Mouse (Mus musculus): ENCODE results near the gene Fsd1. TPM values are rescaled to one million over a fixed set of nuclear protein-coding genes. Genes with fewer than 3 reads are reported as not detected.

The Fsd1 gene
- polyA plus RNA-seq, 1 experiment from 2014 or later = 42.4 TPM

- Histone ChIP-seq H3K4me2 (no peak overlapping the region), H3K4me3 (replicated peaks) (no peak overlapping the region), H3K27me3 (peaks cover 41% of the 10 kb centered on the region), H3K4me1 (replicated peaks) (peaks cover 19% of the 10 kb centered on the region), H3K27ac (no peak overlapping the region), H3K9ac (replicated peaks) (no peak overlapping the region), H3K36me3 (no peaks in the 10 kb centered on the region), H3K9me3 (no peaks in the 10 kb centered on the region)
- 32% methylated on average over 16 of the region's 16 CpGs for WGBS
- ATAC-seq (ENCODE audit: insufficient number of reproducible peaks, insufficient read depth, low FRiP score, low TSS enrichment, low read depth) = no peak
Observed at GRCm38 (mm10) chr17:55954229-55954628, 32.1 kb upstream of the Fsd1 start.

- Histone ChIP-seq H3K36me3 (peaks cover 5% of the 10 kb centered on the region; the same call in 1 of the 2 replicates), H3K9ac (replicated peaks) (peak overlapping the region; percentile 51), H3K9me3 (no peaks in the 10 kb centered on the region), H3K4me3 (replicated peaks) (peak overlapping the region; percentile 51), H3K27ac (no peak overlapping the region), H3K27me3 (peaks cover 32% of the 10 kb centered on the region), H3K4me2 (peak overlapping the region; percentile 79), H3K4me1 (replicated peaks) (peaks cover 24% of the 10 kb centered on the region)
- 1% methylated on average over 26 of the region's 26 CpGs for WGBS
- ATAC-seq (ENCODE audit: insufficient number of reproducible peaks, insufficient read depth, low FRiP score, low TSS enrichment, low read depth) = no peak
Observed at GRCm38 (mm10) chr17:55956129-55956528, 30.2 kb upstream of the Fsd1 start.

DNA sequence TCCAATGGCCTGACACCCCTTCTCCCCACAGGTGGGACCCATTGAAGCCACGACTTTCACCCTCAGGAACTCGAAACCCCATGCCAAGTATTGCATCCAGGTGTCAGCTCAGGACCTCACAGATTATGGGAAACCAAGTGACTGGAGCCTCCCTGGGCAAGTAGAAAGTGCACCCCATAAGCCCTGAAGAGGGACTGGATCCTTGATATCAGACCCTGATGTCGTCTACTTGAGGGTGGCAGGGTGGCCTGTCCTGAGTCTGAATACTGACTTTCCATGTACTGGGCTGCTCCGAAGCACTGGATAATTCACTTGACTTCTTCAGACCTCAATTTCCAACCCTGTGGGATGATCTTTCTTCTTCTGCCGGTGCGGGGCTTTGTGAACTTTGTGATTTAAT lies 29.7 kb upstream of the Fsd1 start:
- no peak overlapping the region for H3K9ac ChIP-seq (replicated peaks)
- peak overlapping the region; percentile 51 for H3K4me3 ChIP-seq (replicated peaks)
- ATAC-seq (ENCODE audit: insufficient number of reproducible peaks, insufficient read depth, low FRiP score, low TSS enrichment, low read depth) = no peak
- H3K27ac ChIP-seq = no peak overlapping the region
- 33% methylated on average over 6 of the region's 6 CpGs for WGBS
- peaks cover 24% of the 10 kb centered on the region for H3K4me1 ChIP-seq (replicated peaks)
- peaks cover 27% of the 10 kb centered on the region for H3K27me3 ChIP-seq
- peak overlapping the region; percentile 79 for H3K4me2 ChIP-seq
- no peaks in the 10 kb centered on the region for H3K9me3 ChIP-seq
- H3K36me3 ChIP-seq = peaks cover 10% of the 10 kb centered on the region; the same call in 1 of the 2 replicates

DNA sequence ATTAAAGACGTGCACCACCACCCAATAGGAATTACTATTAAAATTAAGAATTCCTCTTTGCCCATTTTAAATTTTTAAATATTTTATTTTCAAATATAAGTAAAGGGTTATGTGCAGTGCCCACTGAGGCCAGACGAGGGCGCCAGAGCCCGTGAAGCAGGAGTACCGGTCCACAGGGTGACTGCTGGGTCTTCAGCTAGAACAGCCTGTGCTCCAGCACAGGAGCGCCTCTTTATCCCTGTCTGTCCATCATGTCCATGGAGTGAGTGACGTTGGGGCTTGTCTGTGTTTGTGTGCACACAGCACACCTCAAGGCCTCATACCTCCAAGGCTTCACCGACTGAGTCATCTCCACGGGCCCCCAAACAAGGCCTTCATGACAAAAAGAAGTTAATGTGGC lies 29.1 kb upstream of the Fsd1 start:
- Histone ChIP-seq H3K36me3 (peaks cover 15% of the 10 kb centered on the region), H3K27ac (no peak overlapping the region), H3K4me2 (peak overlapping the region; percentile 4; the same call in 1 of the 2 replicates), H3K9me3 (no peaks in the 10 kb centered on the region), H3K9ac (replicated peaks) (no peak overlapping the region), H3K27me3 (peaks cover 26% of the 10 kb centered on the region), H3K4me1 (replicated peaks) (peaks cover 24% of the 10 kb centered on the region), H3K4me3 (replicated peaks) (no peak overlapping the region)
- WGBS = 15% methylated on average over 9 of the region's 9 CpGs
- ATAC-seq (ENCODE audit: insufficient number of reproducible peaks, insufficient read depth, low FRiP score, low TSS enrichment, low read depth) = no peak; the same call in 1 of the 2 replicates

DNA sequence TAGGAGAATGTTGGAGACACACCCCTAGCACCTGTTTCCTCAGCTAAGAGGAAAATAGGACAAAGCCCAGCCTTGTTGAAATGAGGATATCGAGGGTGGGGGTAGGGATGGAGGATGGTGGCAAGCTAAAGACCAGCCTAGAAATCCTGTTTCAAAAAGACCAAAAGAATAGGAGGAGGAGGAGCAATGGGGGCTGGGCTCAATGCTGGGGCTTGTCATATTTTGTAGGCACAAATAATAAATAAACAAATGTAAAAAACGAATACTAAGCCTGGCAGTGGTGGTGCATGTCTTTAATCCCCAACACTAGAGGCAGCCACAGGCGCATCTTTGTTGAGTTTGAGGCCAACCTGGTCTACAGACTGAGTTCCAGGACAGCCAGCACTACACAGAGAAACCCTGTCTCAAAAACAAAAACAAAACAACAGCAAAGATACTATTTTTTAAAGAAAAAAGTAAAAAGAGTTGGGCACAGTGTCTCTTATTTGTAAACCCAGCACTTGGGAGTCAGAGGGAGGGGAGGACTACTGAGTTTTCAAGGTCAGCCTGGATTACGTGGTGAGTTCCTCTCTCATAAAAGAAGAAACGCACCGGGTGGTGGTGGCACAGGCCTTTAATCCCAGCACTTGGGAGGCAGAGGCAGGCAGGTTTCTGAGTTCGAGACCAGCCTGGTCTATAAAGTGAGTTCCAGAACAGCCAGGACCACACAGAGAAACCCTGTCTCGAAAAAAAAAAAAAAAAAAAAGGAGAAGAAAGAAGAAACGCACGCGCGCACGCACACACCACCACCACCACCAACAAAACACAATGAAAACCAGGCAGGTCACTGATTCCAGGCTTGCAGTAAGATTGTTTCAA lies 28.4 kb upstream of the Fsd1 start:
- H3K9ac ChIP-seq (replicated peaks) = peak overlapping the region; percentile 52
- H3K4me3 ChIP-seq (replicated peaks) = peak overlapping the region; percentile 53
- peak overlapping the region; percentile 79 for H3K4me2 ChIP-seq
- peaks cover 21% of the 10 kb centered on the region for H3K36me3 ChIP-seq
- H3K4me1 ChIP-seq (replicated peaks) = peaks cover 24% of the 10 kb centered on the region
- no peaks in the 10 kb centered on the region for H3K9me3 ChIP-seq
- peak overlapping the region; percentile 94 for H3K27ac ChIP-seq
- peaks cover 21% of the 10 kb centered on the region for H3K27me3 ChIP-seq
- WGBS = 78% methylated on average over 13 of the region's 13 CpGs
- no peak for ATAC-seq (ENCODE audit: insufficient number of reproducible peaks, insufficient read depth, low FRiP score, low TSS enrichment, low read depth)

DNA sequence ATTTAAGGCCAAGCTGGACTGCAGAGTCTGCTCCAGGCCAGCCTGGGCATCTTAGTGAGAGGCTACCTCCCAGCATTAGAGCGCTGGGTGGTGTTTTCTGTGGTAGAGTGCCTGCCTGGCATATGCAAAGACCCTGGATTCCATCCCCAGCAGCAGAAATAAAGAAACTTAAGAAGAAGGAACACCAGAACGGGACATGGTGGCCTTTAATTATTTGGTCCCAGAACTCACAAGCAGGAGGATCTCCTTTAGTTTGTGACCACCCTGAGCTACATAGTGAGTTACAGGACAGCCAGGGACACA lies 27.8 kb upstream of the Fsd1 start:
- Histone ChIP-seq H3K4me3 (replicated peaks) (peak overlapping the region; percentile 53), H3K9ac (replicated peaks) (peak overlapping the region; percentile 52), H3K36me3 (peaks cover 27% of the 10 kb centered on the region), H3K9me3 (no peaks in the 10 kb centered on the region), H3K4me2 (peak overlapping the region; percentile 79), H3K27me3 (peaks cover 18% of the 10 kb centered on the region), H3K4me1 (replicated peaks) (peaks cover 24% of the 10 kb centered on the region), H3K27ac (peak overlapping the region; percentile 94)
- no peak for ATAC-seq (ENCODE audit: insufficient number of reproducible peaks, insufficient read depth, low FRiP score, low TSS enrichment, low read depth)
- WGBS = 26% methylated on average over 2 of the region's 2 CpGs

- WGBS = under 1% methylated on average over 46 of the region's 46 CpGs
- peak within 1 kb of the TSS; percentile 53 for H3K4me3 ChIP-seq (replicated peaks)
- peaks cover 33% of the 10 kb centered on the region for H3K36me3 ChIP-seq
- no peaks in the 10 kb centered on the region for H3K9me3 ChIP-seq
- peak; percentile 83 for ATAC-seq (ENCODE audit: insufficient number of reproducible peaks, insufficient read depth, low FRiP score, low TSS enrichment, low read depth)
- peak within 1 kb of the TSS; percentile 79 for H3K4me2 ChIP-seq
- peaks cover 24% of the 10 kb centered on the region for H3K4me1 ChIP-seq (replicated peaks)
- peak within 1 kb of the TSS; percentile 57 for H3K9ac ChIP-seq (replicated peaks)
- peak within 1 kb of the TSS; percentile 94 for H3K27ac ChIP-seq
- H3K27me3 ChIP-seq = peaks cover 13% of the 10 kb centered on the region
Observed at GRCm38 (mm10) chr17:55958918-55959728, 27.2 kb upstream of the Fsd1 start, which contains the start of gene Yju2. TSS of gene Yju2 (plus strand) at chr17:55959099.

GRCm38 (mm10) chr17:55959946-55960740 lies 26.2 kb upstream of the Fsd1 start:
- Histone ChIP-seq H3K9me3 (no peaks in the 10 kb centered on the region), H3K4me3 (replicated peaks) (peak overlapping the region; percentile 53), H3K9ac (replicated peaks) (peak overlapping the region; percentile 18; the same call in 1 of the 2 replicates), H3K4me2 (peak overlapping the region; percentile 79), H3K27ac (no peak overlapping the region), H3K36me3 (peaks cover 43% of the 10 kb centered on the region), H3K27me3 (peaks cover 3% of the 10 kb centered on the region), H3K4me1 (replicated peaks) (peaks cover 24% of the 10 kb centered on the region)
- ATAC-seq (ENCODE audit: insufficient number of reproducible peaks, insufficient read depth, low FRiP score, low TSS enrichment, low read depth) = no peak
- WGBS = 76% methylated on average over 10 of the region's 10 CpGs

DNA sequence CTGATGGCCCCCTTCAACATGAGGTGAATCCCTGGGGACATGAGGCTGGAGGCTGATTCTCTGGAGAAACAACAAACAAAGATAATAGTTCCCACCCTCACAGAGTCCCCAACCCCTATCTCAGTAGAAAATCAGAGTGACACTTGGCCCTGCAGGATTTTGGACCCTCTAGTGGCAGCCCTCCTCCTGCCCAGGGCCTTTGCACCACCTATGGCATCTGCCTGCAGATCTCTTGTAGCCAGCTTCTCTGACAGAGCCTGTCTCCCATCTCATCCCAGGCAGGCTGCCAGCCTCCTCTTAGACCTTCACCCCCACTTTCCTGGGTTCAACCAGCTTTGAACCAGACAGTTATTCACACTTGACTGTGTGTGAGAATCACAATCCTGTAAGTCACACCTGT lies 25.5 kb upstream of the Fsd1 start:
- Histone ChIP-seq H3K4me2 (no peak overlapping the region), H3K4me3 (replicated peaks) (no peak overlapping the region), H3K9me3 (no peaks in the 10 kb centered on the region), H3K27me3 (no peaks in the 10 kb centered on the region), H3K27ac (no peak overlapping the region), H3K9ac (replicated peaks) (no peak overlapping the region), H3K4me1 (replicated peaks) (peaks cover 24% of the 10 kb centered on the region), H3K36me3 (peaks cover 48% of the 10 kb centered on the region)
- ATAC-seq (ENCODE audit: insufficient number of reproducible peaks, insufficient read depth, low FRiP score, low TSS enrichment, low read depth) = no peak

- WGBS = 87% methylated on average over 7 of the region's 7 CpGs
- H3K27ac ChIP-seq = no peak overlapping the region
- no peaks in the 10 kb centered on the region for H3K9me3 ChIP-seq
- no peak overlapping the region for H3K4me2 ChIP-seq
- H3K4me3 ChIP-seq (replicated peaks) = no peak overlapping the region
- peaks cover 17% of the 10 kb centered on the region for H3K4me1 ChIP-seq (replicated peaks)
- peaks cover 55% of the 10 kb centered on the region for H3K36me3 ChIP-seq
- H3K9ac ChIP-seq (replicated peaks) = no peak overlapping the region
- H3K27me3 ChIP-seq = no peaks in the 10 kb centered on the region
- ATAC-seq (ENCODE audit: insufficient number of reproducible peaks, insufficient read depth, low FRiP score, low TSS enrichment, low read depth) = no peak
Observed at GRCm38 (mm10) chr17:55961631-55962030, 24.7 kb upstream of the Fsd1 start.

GRCm38 (mm10) chr17:55963171-55963570 lies 23.1 kb upstream of the Fsd1 start:
- Histone ChIP-seq H3K4me2 (no peak overlapping the region), H3K9me3 (no peaks in the 10 kb centered on the region), H3K27ac (no peak overlapping the region), H3K9ac (replicated peaks) (no peak overlapping the region), H3K4me3 (replicated peaks) (no peak overlapping the region), H3K36me3 (peaks cover 71% of the 10 kb centered on the region), H3K27me3 (no peaks in the 10 kb centered on the region), H3K4me1 (replicated peaks) (peaks cover 9% of the 10 kb centered on the region)
- no peak for ATAC-seq (ENCODE audit: insufficient number of reproducible peaks, insufficient read depth, low FRiP score, low TSS enrichment, low read depth)
- WGBS = 82% methylated on average over 14 of the region's 14 CpGs
